Mouse (Mus musculus): ENCODE data around the gene Hsp90ab1.

The Hsp90ab1 gene

GRCm38 (mm10) chr17:45573087-45573779 lies at the start of gene Hsp90ab1:
TSS of gene Hsp90ab1 (minus strand) at chr17:45573271.
- peak; percentile 98 for DNase-seq

GRCm38 (mm10) chr17:45619386-45620256 lies 46.5 kb upstream of the Hsp90ab1 start:
- DNase-seq = no peak

DNA sequence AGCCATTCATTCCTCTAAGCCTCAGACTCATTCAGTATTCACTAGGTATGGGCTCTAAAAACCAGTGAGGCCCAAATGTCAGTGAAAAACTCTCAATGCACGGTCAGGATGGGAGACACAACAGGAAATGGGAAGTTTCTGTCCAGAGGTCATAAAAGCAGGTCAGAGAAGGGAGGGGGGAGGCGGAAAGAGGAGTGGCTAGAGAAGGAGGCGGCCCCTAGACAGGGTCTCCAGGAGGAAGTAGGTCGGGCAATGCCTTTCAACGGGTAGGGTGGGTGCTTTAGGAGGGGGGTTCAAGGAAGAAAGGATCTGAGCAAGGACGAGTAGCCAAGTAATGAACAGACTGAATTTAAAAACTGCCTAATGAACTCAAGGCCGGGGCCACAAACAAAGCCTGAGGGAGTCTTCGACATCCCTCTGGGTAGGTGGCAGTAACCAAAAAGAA lies 45.9 kb upstream of the Hsp90ab1 start:
- DNase-seq = no peak

DNA sequence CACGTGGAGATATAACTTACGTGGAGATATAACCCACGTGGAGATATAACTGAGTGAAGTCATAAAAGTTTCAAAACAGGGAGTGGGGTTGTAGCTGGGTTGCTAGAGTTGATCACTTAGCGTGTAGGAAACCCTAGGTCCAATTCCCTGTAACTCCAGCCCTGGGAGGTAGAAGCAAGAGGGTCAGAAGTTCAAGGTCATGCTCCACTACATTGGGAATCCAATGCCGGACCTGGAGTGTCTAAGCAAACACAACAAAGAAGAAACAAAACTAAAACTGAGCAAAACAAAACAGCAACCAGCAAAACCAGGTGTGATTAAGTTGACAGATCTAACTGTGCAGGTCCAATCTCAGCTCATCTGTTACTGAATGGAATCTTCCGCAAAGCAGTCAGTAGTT lies 44.6 kb upstream of the Hsp90ab1 start:
- DNase-seq = no peak

DNA sequence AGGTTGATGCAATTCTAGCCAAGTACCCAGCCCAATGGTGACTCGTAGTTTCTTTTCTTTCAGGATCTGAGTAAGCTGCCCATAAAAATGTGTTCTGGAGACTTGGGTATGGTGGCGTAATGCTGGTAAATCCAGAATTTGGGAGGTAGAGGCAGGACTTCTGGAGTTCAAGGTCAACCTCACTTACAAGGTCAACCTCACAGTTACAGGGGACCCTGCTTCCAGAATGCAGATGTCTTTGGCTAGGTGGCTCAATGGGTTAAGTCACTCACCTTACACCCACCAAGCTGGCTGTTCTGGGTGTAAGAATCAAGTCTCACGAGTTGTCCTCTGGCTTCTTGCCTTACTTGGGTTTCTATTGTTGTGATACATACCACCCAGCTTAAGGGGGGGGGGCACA lies 43.6 kb upstream of the Hsp90ab1 start:
- no peak for DNase-seq

GRCm38 (mm10) chr17:45616046-45616650 lies 43.1 kb upstream of the Hsp90ab1 start:
- DNase-seq = no peak

- DNase-seq = no peak
Measured at GRCm38 (mm10) chr17:45612921-45613320, 39.9 kb upstream of the Hsp90ab1 start.

DNA sequence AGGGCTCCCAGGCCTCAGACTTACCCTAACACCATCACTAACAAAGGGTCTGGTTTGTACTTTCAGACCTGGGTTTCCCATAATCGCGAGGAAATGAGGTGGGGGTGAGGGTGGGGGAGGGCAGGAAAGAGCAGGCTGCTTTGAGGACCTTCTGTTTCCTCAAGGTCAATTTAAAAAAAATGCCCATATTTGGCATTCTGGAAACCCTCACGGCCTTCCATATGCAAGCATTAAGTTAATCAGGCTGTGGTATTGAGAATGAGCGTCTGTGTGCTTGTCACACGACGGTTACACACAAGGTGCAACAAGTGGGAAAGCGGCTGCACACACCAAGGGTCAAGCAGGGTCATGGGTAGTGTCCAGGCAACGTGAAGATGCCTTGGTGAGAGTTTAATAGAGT lies 38.9 kb upstream of the Hsp90ab1 start:
- DNase-seq = no peak

- no peak for DNase-seq
Measured at GRCm38 (mm10) chr17:45610144-45610866, 37.2 kb upstream of the Hsp90ab1 start.

GRCm38 (mm10) chr17:45608396-45608795 lies 35.3 kb upstream of the Hsp90ab1 start:
- DNase-seq = no peak

- no peak for DNase-seq
Measured at GRCm38 (mm10) chr17:45606992-45607879, 34.2 kb upstream of the Hsp90ab1 start.

GRCm38 (mm10) chr17:45602984-45603383 lies 29.9 kb upstream of the Hsp90ab1 start:
- DNase-seq = no peak

DNA sequence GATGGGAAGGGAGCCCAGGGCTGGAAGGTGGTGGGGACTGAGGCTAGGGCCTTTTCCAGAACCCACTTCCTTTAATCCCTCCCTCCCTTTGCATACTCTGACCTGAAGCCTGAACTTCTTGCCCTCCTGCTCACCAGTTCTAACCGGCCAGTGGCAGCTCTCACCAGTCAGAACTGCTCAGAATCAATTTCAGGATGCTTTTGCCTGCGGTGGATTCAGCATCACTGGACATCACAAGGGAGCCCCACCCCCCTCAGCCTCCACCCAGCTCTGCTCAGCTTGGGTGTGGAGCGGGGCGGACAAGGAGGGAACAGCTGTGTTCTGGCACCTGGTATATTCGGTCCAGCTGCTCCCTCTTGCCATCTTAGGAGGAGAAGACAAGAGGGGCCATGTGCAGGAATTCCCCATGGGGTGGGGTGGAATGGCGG lies 28.8 kb upstream of the Hsp90ab1 start, which contains the start of gene Mymx:
Gene Mymx, minus strand, starts transcription at position 226 of the 428 bp plus-strand sequence.
- no peak for DNase-seq

GRCm38 (mm10) chr17:45601325-45601724 lies 28.3 kb upstream of the Hsp90ab1 start:
- peak; percentile 12 for DNase-seq

DNA sequence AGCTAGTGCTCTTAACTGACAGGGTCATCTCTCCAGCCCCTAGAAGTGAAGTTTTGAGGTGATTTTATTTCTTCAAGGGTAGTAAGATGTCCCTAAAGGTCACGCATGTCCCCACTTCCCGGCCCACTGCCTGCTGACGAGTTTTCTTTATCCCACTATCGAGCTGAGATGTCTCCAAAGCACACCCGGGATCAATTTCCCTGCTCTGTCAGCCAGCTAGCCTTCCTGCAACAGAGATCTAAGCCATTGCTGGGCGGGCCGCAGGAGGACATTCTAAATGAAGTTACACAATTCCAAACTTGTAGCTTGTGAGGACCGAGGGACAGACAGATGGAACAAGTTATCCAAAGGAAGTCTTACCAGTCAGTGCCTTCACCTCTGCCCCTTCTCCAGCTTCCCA lies 27.2 kb upstream of the Hsp90ab1 start:
- peak; percentile 11 for DNase-seq

DNA sequence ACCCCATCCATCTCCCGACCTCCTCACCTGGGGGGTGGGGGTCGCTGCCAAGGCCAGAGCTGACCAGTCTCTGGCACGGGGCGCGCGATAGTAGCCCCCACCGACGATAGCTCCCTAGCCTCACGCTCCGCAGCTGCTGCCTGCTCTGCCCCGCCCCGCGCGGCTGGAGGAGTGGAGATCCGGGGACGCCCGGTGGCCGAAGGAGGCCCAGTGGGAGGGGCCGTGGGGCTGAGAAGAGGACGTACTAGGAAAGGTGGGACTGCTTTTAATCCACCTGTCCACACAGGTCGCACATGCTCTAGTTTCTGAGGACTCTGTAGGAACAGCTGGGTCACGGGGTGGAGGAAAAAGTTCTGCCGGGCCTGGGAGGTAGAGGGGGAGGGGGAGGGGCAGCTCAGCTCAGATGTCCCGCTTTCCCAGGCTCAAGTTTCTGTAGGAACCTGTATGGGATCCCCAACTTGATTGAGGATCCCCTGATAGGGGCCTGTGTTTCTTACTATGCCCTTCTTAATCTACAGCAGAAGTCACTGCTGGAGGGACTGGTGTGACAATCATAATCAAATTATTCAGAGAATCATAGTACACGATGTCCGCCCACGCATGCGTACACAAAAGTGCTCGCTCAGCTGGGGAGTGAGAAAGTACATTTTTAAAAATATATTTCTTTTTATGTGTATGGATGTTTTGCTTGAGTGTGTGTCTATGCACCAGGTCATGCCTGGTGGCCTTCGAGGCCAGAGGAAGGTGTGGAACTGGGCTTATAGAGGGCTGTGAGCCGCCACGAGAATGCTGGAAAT lies 26.6 kb upstream of the Hsp90ab1 start, which contains the start of gene Slc29a1:
Gene Slc29a1, minus strand, starts transcription at position 161 of the 797 bp plus-strand sequence.
- DNase-seq = peak; percentile 57

- DNase-seq = no peak
Measured at GRCm38 (mm10) chr17:45598891-45599290, 25.8 kb upstream of the Hsp90ab1 start.

DNA sequence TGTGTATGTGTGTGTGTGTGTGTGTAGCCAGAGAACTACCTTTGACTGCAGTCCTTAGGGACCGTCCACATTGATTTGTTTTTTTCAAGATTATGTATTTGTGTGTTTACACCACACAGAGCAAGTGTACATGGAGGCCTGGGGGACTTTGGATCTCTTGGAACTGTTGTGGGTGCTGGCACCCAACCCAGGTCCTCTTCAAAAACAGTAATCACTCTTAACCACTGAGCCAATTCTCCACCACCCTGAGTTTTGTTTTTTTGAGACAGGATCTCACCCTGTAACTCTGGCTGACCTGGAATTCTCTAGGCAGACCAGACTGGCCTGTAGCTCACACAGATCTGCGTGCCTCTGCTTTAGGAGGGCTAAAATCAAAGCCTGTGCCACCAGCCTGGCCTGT lies 25.3 kb upstream of the Hsp90ab1 start:
- DNase-seq = peak; percentile 30

DNA sequence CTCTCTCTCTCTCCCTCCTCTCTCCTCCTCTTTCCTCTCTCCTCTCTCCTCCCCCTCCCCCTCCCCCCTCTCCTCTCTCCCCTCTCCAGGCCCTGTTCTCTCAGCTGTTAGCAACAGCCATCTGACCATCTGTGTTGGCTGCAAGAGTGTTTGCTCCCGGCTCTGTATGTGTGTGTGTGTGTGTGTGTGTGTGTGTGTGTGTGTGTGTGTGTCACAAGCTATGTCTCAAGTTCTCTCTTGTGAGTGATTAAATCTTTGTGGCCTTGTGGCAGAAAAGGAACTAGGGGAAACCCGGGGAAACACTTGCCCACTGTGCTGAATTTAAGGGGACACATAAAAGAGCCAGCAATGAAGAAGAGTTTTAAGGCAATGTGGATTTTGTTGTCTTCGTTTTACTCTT lies 24.7 kb upstream of the Hsp90ab1 start:
- DNase-seq = peak; percentile 56

DNA sequence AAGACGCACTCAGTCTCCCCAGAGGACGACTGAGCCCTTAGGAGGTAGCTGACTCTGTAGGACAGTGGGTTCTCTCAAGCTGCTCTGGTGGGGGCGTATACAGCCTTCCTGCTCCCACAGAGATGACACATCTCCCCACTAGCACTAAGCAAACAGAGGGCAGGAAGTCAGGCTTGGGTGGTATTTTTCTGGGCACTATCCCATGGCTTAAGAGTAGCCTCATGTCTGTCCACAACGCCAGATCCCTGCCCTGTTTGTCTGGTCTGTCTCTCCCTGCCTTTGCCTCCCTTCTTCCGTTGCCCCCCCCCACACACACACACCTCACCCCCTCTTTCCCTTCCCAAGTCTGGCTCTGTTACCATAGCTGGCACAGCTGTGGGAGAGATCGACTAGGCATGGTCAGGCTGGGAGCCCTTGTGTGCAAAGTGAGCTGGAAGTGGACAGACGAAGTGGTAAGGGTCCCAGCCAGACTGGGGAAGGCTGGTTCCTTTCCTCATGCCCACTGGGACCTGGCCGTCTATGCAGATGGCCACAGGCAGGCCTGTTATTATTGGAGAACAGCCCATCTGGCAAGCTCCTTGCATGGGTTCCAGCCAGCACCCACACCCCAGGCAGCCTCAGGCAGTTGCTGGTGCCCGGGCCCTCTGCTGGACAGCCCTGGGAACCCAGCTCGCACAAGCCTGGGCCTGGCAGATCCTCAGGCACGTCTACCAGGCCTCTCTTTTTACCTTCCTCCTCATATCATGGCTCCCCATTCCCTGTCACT lies 23.7 kb upstream of the Hsp90ab1 start:
- DNase-seq = peak; percentile 86

Data from cerebellum, adult 9-11 months (tissue).